Mouse (Mus musculus) olfactory bulb, adult 2 months (tissue): ENCODE measurements around the gene Parg.

Source experiments
- CTCF ChIP-seq: fragments of 200-500 bp; IDR thresholded peaks from 2 replicates; pipeline ENCODE4 v1.5.1; 2012; ENCODE audit warnings: low read depth, mild to moderate bottlenecking, low read length, moderate library complexity; ENCODE audit not compliant: insufficient read depth
- POLR2A ChIP-seq: fragments of 200-500 bp; IDR thresholded peaks from 2 replicates; pipeline ENCODE4 v1.6.1; 2012; ENCODE audit warnings: mild to moderate bottlenecking, low read depth, low read length, moderate library complexity; ENCODE audit not compliant: insufficient read depth

DNA sequence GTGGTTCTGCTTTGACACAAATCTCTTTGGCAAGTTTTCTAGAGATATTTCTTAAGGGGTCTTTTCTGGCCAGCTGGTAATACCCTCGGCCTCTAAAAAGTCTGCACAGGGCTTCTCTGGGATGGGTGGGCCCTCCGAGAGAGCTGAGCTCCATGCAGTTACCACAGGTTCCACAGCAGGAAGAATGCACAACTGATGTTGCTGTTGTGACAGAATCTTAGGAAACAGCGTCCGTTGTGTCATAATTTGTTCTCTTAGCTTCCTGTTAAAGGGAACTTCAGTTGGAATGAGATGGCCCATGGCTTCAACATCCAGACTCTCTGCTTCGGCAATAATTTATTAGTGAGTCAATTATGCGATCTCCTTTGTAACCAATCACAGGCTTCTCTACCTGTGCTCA lies 47.0 kb upstream of the Parg start:
- no peak for TF ChIP-seq POLR2A
- no peak for TF ChIP-seq CTCF
